Mouse (Mus musculus) kidney, postnatal 0 days (tissue): ENCODE results near the gene Msmp. TPM values are rescaled to one million over a fixed set of nuclear protein-coding genes. Genes with fewer than 3 reads are reported as not detected.

Experiments used
- ATAC-seq: fragments of 200-750 bp; cut with Nextera tagmentation; replicated peaks from 2 replicates; pipeline ENCODE4 v1.8.0; 2017; ENCODE audit warnings: low read depth, moderate number of reproducible peaks, moderate TSS enrichment, moderate library complexity; ENCODE audit not compliant: low FRiP score
- DNase-seq: peaks from one replicate; pipeline ENCODE4 v3.0.0-alpha.2; 2016; ENCODE audit warnings: low spot score
- H3K27ac ChIP-seq: fragments of 300-500 bp; sonication (generic); 2 replicates; pipeline ENCODE4 v1.5.1; 2014; ENCODE audit warnings: mild to moderate bottlenecking
- H3K27me3 ChIP-seq: fragments of 300-500 bp; sonication (generic); 2 replicates; pipeline ENCODE4 v1.6.1; 2014; ENCODE audit warnings: low read length, mixed read lengths; ENCODE audit not compliant: insufficient read depth
- H3K36me3 ChIP-seq: fragments of 300-500 bp; sonication (generic); 2 replicates; pipeline ENCODE4 v1.6.1; 2014; ENCODE audit warnings: low read length, mixed read lengths; ENCODE audit not compliant: insufficient read depth
- H3K4me1 ChIP-seq: fragments of 300-500 bp; sonication (generic); replicated peaks from 2 replicates; pipeline ENCODE4 v1.6.1; 2014; ENCODE audit warnings: antibody characterized with exemption, low read length, mixed read lengths; ENCODE audit not compliant: insufficient read depth
- H3K4me2 ChIP-seq: fragments of 300-500 bp; sonication (generic); 2 replicates; pipeline ENCODE4 v1.6.1; 2014; ENCODE audit warnings: mild to moderate bottlenecking, low read length, moderate library complexity, mixed read lengths
- H3K4me3 ChIP-seq: fragments of 300-500 bp; sonication (generic); replicated peaks from 2 replicates; pipeline ENCODE4 v1.5.1; 2014; ENCODE audit warnings: low read depth, low read length
- H3K9ac ChIP-seq: fragments of 300-500 bp; sonication (generic); 2 replicates; pipeline ENCODE4 v1.6.1; 2014; ENCODE audit warnings: low read depth, low read length
- H3K9me3 ChIP-seq: fragments of 300-500 bp; sonication (generic); replicated peaks from 2 replicates; pipeline ENCODE4 v1.6.1; 2016; ENCODE audit warnings: low read length, inconsistent platforms, mixed read lengths
- CTCF ChIP-seq: IDR thresholded peaks from 2 replicates; pipeline ENCODE4 v1.5.1; 2016; ENCODE audit warnings: antibody characterized with exemption, low read depth, mild to moderate bottlenecking, moderate library complexity
- WGBS: fragments of 180-500 bp; shearing (Covaris S2); extraction: QIAGEN DNeasy Blood & Tissue Kit; methylation state at CpG from one replicate; pipeline ENCODE4 v1.1.7; 2014; 5-methylcytosine and 5-hydroxymethylcytosine counted together
- polyA plus RNA-seq: library from polyadenylated mRNA; unstranded; fragments of >200 nt; fragmentation: Nextera tagmentation; extraction: Ambion mirVana; gene quantifications from 2 replicates; pipeline ENCODE4 v1.2.1, GENCODE M21; 2015

The Msmp gene
- polyA plus RNA-seq, 1 experiment from 2014 or later = 2.0 TPM

DNA sequence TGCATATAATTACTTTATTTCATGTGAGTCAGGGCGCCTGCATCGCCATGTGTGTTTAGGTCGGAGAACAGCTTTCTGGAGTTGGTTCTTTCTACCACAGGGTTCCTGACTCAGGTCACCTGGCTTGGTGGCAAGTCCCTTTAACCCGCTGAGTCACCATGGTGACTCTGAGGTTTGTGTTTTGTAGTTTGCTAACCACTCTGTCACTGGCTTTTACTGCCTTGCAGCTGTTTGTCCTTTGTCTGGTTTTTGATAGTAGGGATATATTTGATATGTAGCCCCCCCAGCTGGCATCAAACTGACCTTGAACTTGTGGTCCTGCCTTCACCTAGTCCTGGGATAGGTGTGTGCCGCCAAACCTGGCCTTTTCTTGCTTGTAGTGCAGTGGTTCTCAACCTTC, 2.1 kb downstream of the Msmp start:
- peaks cover 15% of the 10 kb centered on the region; the same call in 1 of the 2 replicates for H3K4me1 ChIP-seq
- peaks cover 29% of the 10 kb centered on the region for H3K36me3 ChIP-seq
- no peak overlapping the region for H3K4me2 ChIP-seq
- no peak for TF ChIP-seq CTCF
- no peaks in the 10 kb centered on the region for H3K27me3 ChIP-seq
- 90% methylated on average over 5 of the region's 5 CpGs for WGBS
- H3K9me3 ChIP-seq = no peaks in the 10 kb centered on the region
- no peak overlapping the region for H3K4me3 ChIP-seq
- ATAC-seq = no peak
- H3K9ac ChIP-seq = no peak overlapping the region
- no peak for DNase-seq
- no peak overlapping the region for H3K27ac ChIP-seq

DNA sequence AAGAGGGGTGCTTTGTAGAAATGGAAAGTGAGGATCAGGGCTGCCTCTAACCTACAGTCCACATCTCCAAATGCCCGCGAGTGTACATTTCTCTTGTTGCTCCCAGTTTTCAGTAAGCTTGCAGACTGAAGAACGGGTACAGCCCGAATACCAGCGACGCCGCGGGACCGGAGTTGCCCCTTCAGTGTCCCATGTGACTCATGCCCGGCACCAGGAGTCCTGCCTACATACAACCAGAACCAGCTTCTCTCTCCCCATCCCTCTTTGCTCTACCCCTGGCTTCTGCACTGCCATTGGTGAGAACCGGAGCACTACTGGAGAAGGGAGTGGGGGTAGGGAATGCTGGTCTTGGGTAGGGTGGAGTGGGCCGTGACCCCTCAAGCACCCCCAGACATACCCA, 2.9 kb downstream of the Msmp start:
- no peak for TF ChIP-seq CTCF
- H3K4me3 ChIP-seq = no peak overlapping the region
- H3K4me2 ChIP-seq = no peak overlapping the region
- 96% methylated on average over 12 of the region's 12 CpGs for WGBS
- H3K4me1 ChIP-seq = peaks cover 23% of the 10 kb centered on the region; the same call in 1 of the 2 replicates
- H3K9me3 ChIP-seq = no peaks in the 10 kb centered on the region
- H3K9ac ChIP-seq = no peak overlapping the region
- DNase-seq = no peak
- H3K36me3 ChIP-seq = peaks cover 29% of the 10 kb centered on the region
- H3K27me3 ChIP-seq = no peaks in the 10 kb centered on the region
- ATAC-seq = no peak
- no peak overlapping the region for H3K27ac ChIP-seq

DNA sequence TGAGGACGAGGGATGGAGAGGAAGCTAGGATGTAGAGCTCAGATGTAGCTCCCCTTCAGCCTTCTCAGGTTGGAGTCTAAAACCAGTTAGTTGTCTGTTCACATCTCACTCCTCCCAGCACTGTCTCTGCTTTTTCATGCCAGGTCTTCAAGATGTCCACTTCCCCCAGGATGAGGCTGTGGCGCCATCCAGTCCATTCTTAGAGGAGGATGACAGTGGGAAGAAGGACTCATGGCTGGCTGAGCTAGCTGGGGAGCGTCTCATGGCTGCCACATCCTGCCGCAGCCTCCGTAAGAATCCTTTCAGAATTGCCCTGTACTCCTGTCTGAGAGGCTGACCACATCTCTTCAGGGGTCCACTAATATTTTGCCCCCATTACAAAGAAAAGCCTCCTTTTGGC, 3.6 kb downstream of the Msmp start:
- no peak for DNase-seq
- TF ChIP-seq CTCF = no peak
- no peak overlapping the region for H3K4me2 ChIP-seq
- ATAC-seq = no peak
- H3K27me3 ChIP-seq = no peaks in the 10 kb centered on the region
- no peak overlapping the region for H3K27ac ChIP-seq
- H3K4me3 ChIP-seq = no peak overlapping the region
- H3K4me1 ChIP-seq = peaks cover 25% of the 10 kb centered on the region; the same call in 1 of the 2 replicates
- H3K36me3 ChIP-seq = peaks cover 29% of the 10 kb centered on the region
- 92% methylated on average over 5 of the region's 5 CpGs for WGBS
- no peaks in the 10 kb centered on the region for H3K9me3 ChIP-seq
- no peak overlapping the region for H3K9ac ChIP-seq

DNA sequence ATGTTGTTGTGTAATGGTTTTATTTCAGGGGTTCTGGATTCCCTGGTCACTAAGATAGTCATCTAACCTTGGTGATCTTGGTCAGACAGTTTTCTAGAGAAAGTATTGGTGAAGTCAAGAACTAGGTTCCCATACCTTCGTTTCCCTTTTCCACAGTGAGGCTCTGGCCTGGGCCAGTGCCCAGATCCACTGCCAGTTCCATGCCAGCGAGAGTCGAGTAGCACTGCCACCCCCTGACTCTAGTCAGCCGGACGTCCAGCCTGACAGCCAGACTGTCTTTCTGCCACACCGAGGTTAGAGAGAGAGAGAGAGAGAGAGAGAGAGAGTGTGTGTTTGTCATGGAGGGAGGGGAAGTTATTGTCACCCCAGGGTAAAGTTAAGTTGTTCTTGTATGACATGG, 4.6 kb downstream of the Msmp start:
- Histone ChIP-seq H3K4me3 (peak overlapping the region; percentile 72), H3K9me3 (no peaks in the 10 kb centered on the region), H3K4me2 (peak overlapping the region; percentile 85), H3K36me3 (peaks cover 29% of the 10 kb centered on the region), H3K4me1 (peaks cover 21% of the 10 kb centered on the region; the same call in 1 of the 2 replicates), H3K27ac (no peak overlapping the region), H3K27me3 (no peaks in the 10 kb centered on the region), H3K9ac (no peak overlapping the region)
- WGBS = 77% methylated on average over 6 of the region's 6 CpGs
- ATAC-seq (no peak), DNase-seq (no peak)
- TF ChIP-seq CTCF = no peak

DNA sequence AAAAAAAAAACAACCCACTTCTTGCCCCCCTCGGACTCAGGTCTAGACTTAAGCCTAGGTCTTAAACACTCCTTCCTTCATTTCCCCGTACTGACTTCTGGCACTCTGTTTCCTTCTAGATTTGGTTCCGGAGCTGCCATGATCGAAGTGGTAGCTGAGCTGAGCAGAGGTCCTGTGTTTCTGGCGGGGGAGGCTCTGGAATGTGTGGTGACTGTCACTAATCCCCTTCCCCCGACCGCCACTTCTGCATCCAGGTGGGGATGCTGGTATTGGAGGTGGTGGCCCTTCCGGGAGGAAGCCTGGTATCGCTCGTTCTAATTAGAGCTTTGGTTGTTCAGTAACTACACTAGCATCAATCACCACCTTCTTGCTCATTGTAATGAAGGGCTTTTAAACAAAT, 5.0 kb downstream of the Msmp start:
- peak overlapping the region; percentile 85 for H3K4me2 ChIP-seq
- 2% methylated on average over 10 of the region's 10 CpGs for WGBS
- ATAC-seq (no peak), DNase-seq (peak; percentile 40)
- peaks cover 20% of the 10 kb centered on the region; the same call in 1 of the 2 replicates for H3K4me1 ChIP-seq
- TF ChIP-seq CTCF = no peak
- H3K9me3 ChIP-seq = no peaks in the 10 kb centered on the region
- peak overlapping the region; percentile 78 for H3K9ac ChIP-seq
- peak overlapping the region; percentile 72 for H3K4me3 ChIP-seq
- peak overlapping the region; percentile 82 for H3K27ac ChIP-seq
- peaks cover 29% of the 10 kb centered on the region for H3K36me3 ChIP-seq
- no peaks in the 10 kb centered on the region for H3K27me3 ChIP-seq

DNA sequence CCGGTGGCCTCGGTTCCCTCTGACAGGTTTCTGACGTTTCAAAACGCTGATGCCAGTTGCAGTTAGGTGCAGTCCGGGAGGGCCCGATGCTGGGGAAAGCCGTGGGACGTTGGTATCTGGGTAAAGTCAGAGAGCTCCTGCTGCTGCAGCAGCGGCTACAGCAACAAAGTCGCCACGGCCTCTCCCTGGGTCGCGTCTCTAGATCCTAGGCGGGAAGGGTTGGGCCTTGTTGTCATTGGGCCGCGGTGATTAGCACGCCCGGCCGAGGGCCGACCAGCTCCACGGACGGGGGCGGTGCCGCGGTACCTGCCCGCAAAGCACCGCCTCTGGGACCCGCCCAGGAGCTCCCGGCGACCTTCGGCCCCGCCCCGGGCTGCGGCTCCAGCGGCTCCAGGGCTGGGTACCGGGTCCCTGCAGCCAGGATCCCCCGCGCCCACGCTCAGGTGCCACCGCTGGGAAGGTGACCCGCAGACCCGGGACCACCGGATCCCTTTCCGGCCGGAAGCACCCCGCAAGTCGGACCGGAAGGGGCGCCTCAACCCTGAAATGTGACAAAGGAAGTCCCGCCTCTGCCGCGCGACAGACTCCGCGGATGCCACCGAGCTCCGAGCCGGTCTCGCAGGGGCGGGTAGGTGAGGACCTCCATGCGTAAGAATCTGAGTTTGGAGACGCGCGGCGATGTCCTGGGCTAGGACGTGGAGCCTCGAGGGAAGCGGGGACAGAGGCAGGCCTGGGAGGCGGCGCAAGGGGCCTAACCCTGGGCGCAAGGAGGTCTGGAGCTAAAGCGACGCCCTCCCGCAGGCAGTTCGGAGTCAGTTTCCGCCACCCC, 5.7 kb downstream of the Msmp start, which contains the start of the genes Rgp1 and Gba2:
Gene Rgp1 (plus strand): TSS at position 340 of the 829 bp plus-strand sequence.
Gene Gba2 (minus strand): TSS at position 498 of the 829 bp plus-strand sequence.
- Histone ChIP-seq H3K27me3 (no peaks in the 10 kb centered on the region), H3K9ac (peak within 1 kb of the TSS; percentile 78), H3K4me3 (peak within 1 kb of the TSS; percentile 72), H3K9me3 (no peaks in the 10 kb centered on the region), H3K36me3 (peaks cover 28% of the 10 kb centered on the region), H3K4me1 (peaks cover 20% of the 10 kb centered on the region; the same call in 1 of the 2 replicates), H3K4me2 (peak within 1 kb of the TSS; percentile 85), H3K27ac (peak within 1 kb of the TSS; percentile 82)
- ATAC-seq = peak; percentile 93
- peak; percentile 92 for DNase-seq
- TF ChIP-seq CTCF = no peak
- WGBS = under 1% methylated on average over 76 of the region's 76 CpGs
